Mouse (Mus musculus) midbrain, embryonic 14.5 days (tissue): ENCODE measurements at regions not wholly inside any gene's neighbourhood (a gene's known extent, or its start where the extent isn't known, plus 50 kb on each side); places are given as distances from the start of the nearest gene placed in this dataset.

Experiments used
- ATAC-seq: fragments of 200-750 bp; cut with Nextera tagmentation; 2 replicates; pipeline ENCODE4 v1.8.0; 2017; ENCODE audit warnings: moderate number of reproducible peaks, moderate library complexity; ENCODE audit not compliant: low FRiP score, low TSS enrichment
- DNase-seq: peaks from one replicate; pipeline ENCODE4 v3.0.0-alpha.2; 2015
- H3K27ac ChIP-seq: fragments of 300-500 bp; sonication (generic); replicated peaks from 2 replicates; pipeline ENCODE4 v1.5.1; 2014; ENCODE audit warnings: mild to moderate bottlenecking, low read depth, low read length, moderate library complexity
- H3K27me3 ChIP-seq: fragments of 300-500 bp; sonication (generic); 2 replicates; pipeline ENCODE4 v1.6.1; 2014; ENCODE audit warnings: low read length, control low read depth, mixed read lengths; ENCODE audit not compliant: control insufficient read depth, insufficient read depth
- H3K36me3 ChIP-seq: fragments of 300-500 bp; sonication (generic); 2 replicates; pipeline ENCODE4 v1.6.1; 2014; ENCODE audit warnings: low read length, control low read depth; ENCODE audit not compliant: control insufficient read depth, insufficient read depth
- H3K4me1 ChIP-seq: fragments of 300-500 bp; sonication (generic); 2 replicates; pipeline ENCODE4 v1.6.1; 2014; ENCODE audit warnings: mild to moderate bottlenecking, antibody characterized with exemption, low read length, control low read depth; ENCODE audit not compliant: control insufficient read depth, insufficient read depth
- H3K4me2 ChIP-seq: fragments of 300-500 bp; sonication (generic); 2 replicates; pipeline ENCODE4 v1.6.1; 2014; ENCODE audit warnings: mild to moderate bottlenecking, low read length, moderate library complexity
- H3K4me3 ChIP-seq: fragments of 300-500 bp; sonication (generic); replicated peaks from 2 replicates; pipeline ENCODE4 v1.5.1; 2014; ENCODE audit warnings: low read depth, low read length
- H3K9ac ChIP-seq: fragments of 300-500 bp; sonication (generic); replicated peaks from 2 replicates; pipeline ENCODE4 v1.6.1; 2014; ENCODE audit warnings: mild to moderate bottlenecking, low read length, moderate library complexity
- H3K9me3 ChIP-seq: fragments of 300-500 bp; sonication (generic); 2 replicates; pipeline ENCODE4 v1.6.1; 2016; ENCODE audit warnings: low read length, control low read depth, mixed read lengths; ENCODE audit not compliant: control insufficient read depth
- WGBS: fragments of 180-500 bp; shearing (Covaris S2); extraction: QIAGEN DNeasy Blood & Tissue Kit; methylation state at CpG from one replicate; pipeline ENCODE4 v1.1.7; 2014; 5-methylcytosine and 5-hydroxymethylcytosine counted together

GRCm38 (mm10) chr16:93109683-93110407 lies 283.9 kb upstream of the Runx1 start:
- ATAC-seq, result no peak

GRCm38 (mm10) chr16:93107524-93107845 lies 281.5 kb upstream of the Runx1 start:
- no peak overlapping the region for H3K27ac ChIP-seq
- 87% methylated on average over 5 of the region's 5 CpGs for WGBS

More at GRCm38 (mm10) chr16:93109683-93110407, 283.9 kb upstream of the Runx1 start:
- Histone ChIP-seq H3K27ac (no peak overlapping the region), H3K4me3 (no peak overlapping the region), H3K27me3 (no peaks in the 10 kb centered on the region), H3K36me3 (no peaks in the 10 kb centered on the region), H3K4me1 (no peaks in the 10 kb centered on the region), H3K9ac (no peak overlapping the region), H3K9me3 (no peaks in the 10 kb centered on the region), H3K4me2 (no peak overlapping the region)
- 91% methylated on average over 12 of the region's 12 CpGs for WGBS
- no peak for DNase-seq

GRCm38 (mm10) chr16:93106811-93107523 lies 281.0 kb upstream of the Runx1 start:
- Histone ChIP-seq H3K27ac (no peak overlapping the region), H3K4me1 (no peaks in the 10 kb centered on the region), H3K27me3 (no peaks in the 10 kb centered on the region), H3K4me3 (no peak overlapping the region), H3K9me3 (no peaks in the 10 kb centered on the region), H3K36me3 (no peaks in the 10 kb centered on the region), H3K9ac (no peak overlapping the region), H3K4me2 (no peak overlapping the region)
- no peak for DNase-seq
- ATAC-seq, result no peak
- WGBS, result 86% methylated on average over 13 of the region's 13 CpGs

More at GRCm38 (mm10) chr16:93107524-93107845, 281.5 kb upstream of the Runx1 start:
- no peak overlapping the region for H3K4me2 ChIP-seq
- H3K27me3 ChIP-seq, result no peaks in the 10 kb centered on the region
- H3K9me3 ChIP-seq, result no peaks in the 10 kb centered on the region
- H3K4me1 ChIP-seq, result no peaks in the 10 kb centered on the region
- DNase-seq (no peak), ATAC-seq (no peak)
- H3K9ac ChIP-seq, result no peak overlapping the region
- no peaks in the 10 kb centered on the region for H3K36me3 ChIP-seq
- no peak overlapping the region for H3K4me3 ChIP-seq

GRCm38 (mm10) chr16:93102174-93102573 lies 276.2 kb upstream of the Runx1 start:
- Histone ChIP-seq H3K9me3 (no peaks in the 10 kb centered on the region), H3K4me1 (no peaks in the 10 kb centered on the region), H3K36me3 (no peaks in the 10 kb centered on the region), H3K27ac (no peak overlapping the region), H3K4me3 (no peak overlapping the region), H3K4me2 (no peak overlapping the region), H3K9ac (no peak overlapping the region), H3K27me3 (no peaks in the 10 kb centered on the region)
- ATAC-seq, result no peak
- no peak for DNase-seq
- WGBS, result 54% methylated on average over 3 of the region's 3 CpGs

GRCm38 (mm10) chr16:93098057-93098456 lies 272.1 kb upstream of the Runx1 start:
- Histone ChIP-seq H3K4me3 (no peak overlapping the region), H3K27ac (no peak overlapping the region), H3K36me3 (no peaks in the 10 kb centered on the region), H3K27me3 (no peaks in the 10 kb centered on the region), H3K9ac (no peak overlapping the region), H3K4me1 (no peaks in the 10 kb centered on the region), H3K4me2 (no peak overlapping the region), H3K9me3 (no peaks in the 10 kb centered on the region)
- WGBS, result 84% methylated on average over 8 of the region's 8 CpGs
- ATAC-seq (no peak), DNase-seq (no peak)

GRCm38 (mm10) chr16:93096175-93096574 lies 270.2 kb upstream of the Runx1 start:
- no peaks in the 10 kb centered on the region for H3K4me1 ChIP-seq
- H3K4me3 ChIP-seq, result no peak overlapping the region
- H3K9ac ChIP-seq, result no peak overlapping the region
- ATAC-seq, result no peak
- H3K27ac ChIP-seq, result no peak overlapping the region
- no peaks in the 10 kb centered on the region for H3K27me3 ChIP-seq
- H3K36me3 ChIP-seq, result no peaks in the 10 kb centered on the region
- H3K4me2 ChIP-seq, result no peak overlapping the region
- H3K9me3 ChIP-seq, result no peaks in the 10 kb centered on the region
- DNase-seq, result no peak
- 85% methylated on average over 5 of the region's 5 CpGs for WGBS

- no peak for ATAC-seq
These were observed 266.8 kb upstream of the Runx1 start for GRCm38 (mm10) chr16:93092796-93093195.

GRCm38 (mm10) chr16:93085227-93085883 lies 259.4 kb upstream of the Runx1 start:
- Histone ChIP-seq H3K4me1 (no peaks in the 10 kb centered on the region), H3K4me2 (no peak overlapping the region), H3K9me3 (no peaks in the 10 kb centered on the region), H3K4me3 (no peak overlapping the region), H3K27ac (no peak overlapping the region), H3K9ac (no peak overlapping the region), H3K27me3 (no peaks in the 10 kb centered on the region), H3K36me3 (no peaks in the 10 kb centered on the region)
- 92% methylated on average over 10 of the region's 10 CpGs for WGBS
- no peak for DNase-seq
- ATAC-seq, result no peak

More at GRCm38 (mm10) chr16:93092796-93093195, 266.8 kb upstream of the Runx1 start:
- H3K4me2 ChIP-seq, result no peak overlapping the region
- no peak overlapping the region for H3K4me3 ChIP-seq
- H3K36me3 ChIP-seq, result no peaks in the 10 kb centered on the region
- no peak for DNase-seq
- WGBS, result 70% methylated on average over 7 of the region's 7 CpGs
- no peak overlapping the region for H3K9ac ChIP-seq
- H3K27ac ChIP-seq, result no peak overlapping the region
- no peaks in the 10 kb centered on the region for H3K9me3 ChIP-seq
- H3K27me3 ChIP-seq, result no peaks in the 10 kb centered on the region
- no peaks in the 10 kb centered on the region for H3K4me1 ChIP-seq
